In genomic region chr1:190171341-190171740, GRCm38 (mm10) we compare ENCODE assay signal across 9 mouse cellular contexts. TPM values are rescaled to one million over a fixed set of nuclear protein-coding genes. Genes with fewer than 3 reads are reported as not detected.
A peak's percentile ranks its signal among the peaks of the same experiment; 100 is the strongest.
DNase-seq lines count a peak whose midpoint lies in the region; ATAC-seq and TF ChIP-seq lines count a peak whose summit lies in the region.
"Had no signal": no experiment of that assay in that cellular context is flagged by ENCODE, and none has a peak within 500 bp of the region (broad histone marks: within the 10 kb centered on the region; RNA-seq: fewer than 3 reads in every experiment).

No protein-coding gene starts in this region.

- no peaks in the 10 kb centered on the region for H3K9me3 ChIP-seq in neural tube, embryonic 11.5 days (ENCODE audit: control insufficient read depth, low read length)
- no peaks in the 10 kb centered on the region for H3K9me3 ChIP-seq in liver, embryonic 15.5 days (replicated peaks)

- ATAC-seq in cerebellum, adult (ENCODE audit: insufficient number of reproducible peaks, low FRiP score, low TSS enrichment), result no peak
- no peak for ATAC-seq in neural tube, embryonic 11.5 days (ENCODE audit: insufficient read depth, low FRiP score, low TSS enrichment)
- ATAC-seq in liver, embryonic 15.5 days (ENCODE audit: insufficient read depth), result no peak

- no peak for DNase-seq in cerebellum, adult 2 months
- DNase-seq in neural tube, embryonic 11.5 days (ENCODE audit: low spot score), result no peak
- DNase-seq in neural tube, embryonic 10.5 days (ENCODE audit: extremely low spot score, low spot score), result no peak
- no peak for DNase-seq in spleen, postnatal 4 days (ENCODE audit: low spot score in 2 of 2)
- no peak for DNase-seq in thymus, postnatal 14 days
- no peak for DNase-seq in thymus, postnatal 4 days
- DNase-seq: lung, postnatal 36 days had no signal

- peak overlapping the region; percentile 93 for H3K4me3 ChIP-seq in cerebellum, adult 2 months (replicated peaks; ENCODE audit: insufficient read depth, low read depth, low read length)
- peak overlapping the region; percentile 59 for H3K4me3 ChIP-seq in neural tube, embryonic 11.5 days (ENCODE audit: low read depth, low read length)
- H3K4me3 ChIP-seq in liver, embryonic 15.5 days (replicated peaks), result peak overlapping the region; percentile 57

- no peaks in the 10 kb centered on the region for H3K27me3 ChIP-seq in cerebellum, adult 2 months (ENCODE audit: control insufficient read depth, insufficient read depth, low read length)
- H3K27me3 ChIP-seq in neural tube, embryonic 11.5 days (ENCODE audit: control insufficient read depth, insufficient read depth, low read length), result peaks cover 26% of the 10 kb centered on the region
- peaks cover 90% of the 10 kb centered on the region for H3K27me3 ChIP-seq in liver, embryonic 15.5 days

- H3K4me2 ChIP-seq in neural tube, embryonic 11.5 days (ENCODE audit: low read depth), result peak overlapping the region; percentile 83
- H3K4me2 ChIP-seq in liver, embryonic 15.5 days, result peak overlapping the region; percentile 60

- no peaks in the 10 kb centered on the region for H3K36me3 ChIP-seq in neural tube, embryonic 11.5 days (ENCODE audit: control insufficient read depth, insufficient read depth, low read length)
- no peaks in the 10 kb centered on the region for H3K36me3 ChIP-seq in liver, embryonic 15.5 days (replicated peaks)

- H3K27ac ChIP-seq in cerebellum, adult 2 months (ENCODE audit: insufficient read depth, low read length), result no peak overlapping the region
- H3K27ac ChIP-seq in neural tube, embryonic 11.5 days (ENCODE audit: low read depth, low read length), result no peak overlapping the region
- no peak overlapping the region for H3K27ac ChIP-seq in liver, embryonic 15.5 days (replicated peaks)

- H3K9ac ChIP-seq in neural tube, embryonic 11.5 days (ENCODE audit: low read length), result no peak overlapping the region; the same call in 1 of the 2 replicates
- H3K9ac ChIP-seq in liver, embryonic 15.5 days, result no peak overlapping the region

- TF ChIP-seq POLR2A in cerebellum, adult 2 months (IDR thresholded peaks at IDR 0.05; ENCODE audit: borderline replicate concordance, insufficient read depth, low read length), result no peak

- 20% methylated on average over 10 of the region's 10 CpGs for WGBS in cerebellum, adult 2 months
- 4% methylated on average over 10 of the region's 10 CpGs for WGBS in neural tube, embryonic 11.5 days
- WGBS in liver, embryonic 15.5 days (ENCODE audit: insufficient replicate concordance), result 5% methylated on average over 10 of the region's 10 CpGs

- no peak for TF ChIP-seq CTCF in cerebellum, adult 2 months (IDR thresholded peaks at IDR 0.05; ENCODE audit: borderline replicate concordance, insufficient read depth, low read depth, low read length)

- peaks cover 6% of the 10 kb centered on the region; the same call in 1 of the 2 replicates for H3K4me1 ChIP-seq in cerebellum, adult 2 months (ENCODE audit: control insufficient read depth, insufficient read depth, low read length)
- H3K4me1 ChIP-seq in neural tube, embryonic 11.5 days (ENCODE audit: control insufficient read depth, insufficient read depth, low read length), result peaks cover 29% of the 10 kb centered on the region
- peaks cover 5% of the 10 kb centered on the region for H3K4me1 ChIP-seq in liver, embryonic 15.5 days (replicated peaks)

RNA-seq across cellular contexts. Expression of gene Prox1, which starts 0.8 kb away (rescaled TPM):
- 13.7 and 14.7 TPM in 2 replicates for polyA plus RNA-seq in cerebellum, adult 2 months (2012; rRNA removed)
- 11.6 and 13.9 TPM in 2 replicates for polyA plus RNA-seq in neural tube, embryonic 11.5 days (2014; fragmentation: Nextera tagmentation; extraction: Ambion mirVana)
- 5.2 and 6.1 TPM in 2 replicates for polyA plus RNA-seq in liver, embryonic 15.5 days (2015; fragmentation: Nextera tagmentation; extraction: Ambion mirVana)
